Mouse (Mus musculus) MEL (cell line): Measurements from ENCODE around the gene Ten1. TPM values are rescaled to one million over a fixed set of nuclear protein-coding genes. Genes with fewer than 3 reads are reported as not detected.

Experiments used
- DNase-seq: peaks from one replicate; pipeline ENCODE4 v3.0.0; 2011; ENCODE audit warnings: low read depth, low spot score
- H3K27ac ChIP-seq: 2 replicates; pipeline ENCODE4 v1.5.1; 2012; ENCODE audit warnings: low read depth, mild to moderate bottlenecking, control low read depth, low read length, moderate library complexity; ENCODE audit not compliant: control insufficient read depth
- H3K27me3 ChIP-seq, 2 experiments: fragments of 150-350 bp in 1 of 2; sonication (generic) in 1 of 2; 2 replicates each; pipeline ENCODE4 v1.6.1; 2012; ENCODE audit warnings: low read length in 2 of 2, mild to moderate bottlenecking in 2 of 2, improper control_type of control experiment in 1 of 2, moderate library complexity in 1 of 2; ENCODE audit not compliant: insufficient read depth in 2 of 2, control insufficient read depth in 1 of 2
- H3K36me3 ChIP-seq, 2 experiments: 2 replicates each; pipeline ENCODE4 v1.6.1; 2012 to 2014; ENCODE audit warnings: low read length in 2 of 2, improper control_type of control experiment in 1 of 2, inconsistent platforms in 1 of 2, mild to moderate bottlenecking in 1 of 2; ENCODE audit not compliant: insufficient read depth in 2 of 2, control insufficient read depth in 1 of 2
- H3K4me1 ChIP-seq, 2 experiments: fragments of 150-350 bp in 1 of 2; sonication (generic) in 1 of 2; 2 replicates each; pipeline ENCODE4 v1.6.1; 2012; ENCODE audit warnings: low read length in 2 of 2, improper control_type of control experiment in 1 of 2, mild to moderate bottlenecking in 1 of 2; ENCODE audit not compliant: insufficient read depth in 2 of 2, control insufficient read depth in 1 of 2
- H3K4me3 ChIP-seq, 2 experiments: fragments of 150-350 bp in 1 of 2; sonication (generic) in 1 of 2; 2 replicates each; pipeline ENCODE4 v1.5.1; 2012; ENCODE audit warnings: low read depth in 2 of 2, low read length in 2 of 2, mild to moderate bottlenecking in 2 of 2, moderate library complexity in 2 of 2, control low read depth in 1 of 2, improper control_type of control experiment in 1 of 2; ENCODE audit not compliant: control insufficient read depth in 1 of 2, insufficient read depth in 1 of 2
- H3K79me2 ChIP-seq: 2 replicates; pipeline ENCODE4 v1.6.1; 2012; ENCODE audit warnings: mild to moderate bottlenecking, low read length, moderate library complexity; ENCODE audit not compliant: control insufficient read depth, poor library complexity, insufficient read depth
- H3K9ac ChIP-seq: 2 replicates; pipeline ENCODE4 v1.6.1; 2012; ENCODE audit warnings: low read depth, mild to moderate bottlenecking, control low read depth, low read length, moderate library complexity; ENCODE audit not compliant: control insufficient read depth, poor library complexity, severe bottlenecking
- H3K9me3 ChIP-seq: fragments of 150-350 bp; sonication (generic); replicated peaks from 2 replicates; pipeline ENCODE4 v1.6.1; 2012; ENCODE audit warnings: mild to moderate bottlenecking, low read length, improper control_type of control experiment, moderate library complexity; ENCODE audit not compliant: insufficient read depth
- BHLHE40 ChIP-seq: IDR thresholded peaks from 2 replicates; pipeline ENCODE4 v1.6.1; 2012; ENCODE audit warnings: low read depth, mild to moderate bottlenecking, inconsistent platforms, low read length, improper control_type of control experiment, borderline replicate concordance
- CHD1 ChIP-seq: IDR thresholded peaks from 2 replicates; pipeline ENCODE4 v1.6.1; 2012; ENCODE audit warnings: low read depth, mild to moderate bottlenecking, inconsistent platforms, low read length, improper control_type of control experiment
- E2F4 ChIP-seq: IDR thresholded peaks from 2 replicates; pipeline ENCODE4 v1.6.1; 2011; ENCODE audit warnings: low read depth, low read length, improper control_type of control experiment, borderline replicate concordance
- ELF1 ChIP-seq: IDR thresholded peaks from 2 replicates; pipeline ENCODE4 v1.6.1; 2014; ENCODE audit warnings: low read depth, mild to moderate bottlenecking, inconsistent platforms, low read length, improper control_type of control experiment, moderate library complexity
- GATA1 ChIP-seq: IDR thresholded peaks from 2 replicates; pipeline ENCODE4 v1.6.1; 2011; ENCODE audit warnings: low read depth, low read length, improper control_type of control experiment
- HCFC1 ChIP-seq: IDR thresholded peaks from 2 replicates; pipeline ENCODE4 v1.6.1; 2012; ENCODE audit warnings: low read depth, mild to moderate bottlenecking, inconsistent platforms, low read length, improper control_type of control experiment, moderate library complexity
- JUND ChIP-seq: IDR thresholded peaks from 2 replicates; pipeline ENCODE4 v1.6.1; 2011; ENCODE audit warnings: low read depth, mild to moderate bottlenecking, improper control_type of control experiment, low read length
- MAX ChIP-seq: IDR thresholded peaks from 2 replicates; pipeline ENCODE4 v1.6.1; 2011; ENCODE audit warnings: low read length, improper control_type of control experiment
- MYB ChIP-seq: IDR thresholded peaks from 2 replicates; pipeline ENCODE4 v1.6.1; 2011; ENCODE audit warnings: mild to moderate bottlenecking, low read depth, low read length, improper control_type of control experiment
- POLR2AphosphoS2 ChIP-seq: IDR thresholded peaks from 2 replicates; pipeline ENCODE4 v1.6.1; 2011; ENCODE audit warnings: low read length, improper control_type of control experiment
- POLR2AphosphoS5 ChIP-seq: IDR thresholded peaks from 2 replicates; pipeline ENCODE4 v1.6.1; 2012; ENCODE audit warnings: low read depth, borderline replicate concordance, mild to moderate bottlenecking, inconsistent platforms, low read length, moderate library complexity, mixed read lengths
- RAD21 ChIP-seq: IDR thresholded peaks from 2 replicates; pipeline ENCODE4 v1.6.1; 2011; ENCODE audit warnings: mild to moderate bottlenecking, low read depth, low read length, improper control_type of control experiment
- SIN3A ChIP-seq: IDR thresholded peaks from 2 replicates; pipeline ENCODE4 v1.6.1; 2012; ENCODE audit warnings: low read length, improper control_type of control experiment, inconsistent platforms
- TAL1 ChIP-seq: IDR thresholded peaks from 2 replicates; pipeline ENCODE4 v1.6.1; 2012; ENCODE audit warnings: mild to moderate bottlenecking, inconsistent platforms, low read length, moderate library complexity, mixed read lengths
- TBP ChIP-seq: IDR thresholded peaks from 2 replicates; pipeline ENCODE4 v1.8.0; 2011; ENCODE audit warnings: low read depth, low read length, improper control_type of control experiment
- UBTF ChIP-seq: IDR thresholded peaks from 2 replicates; pipeline ENCODE4 v1.6.1; 2012; ENCODE audit warnings: low read depth, mild to moderate bottlenecking, inconsistent platforms, low read length, improper control_type of control experiment, moderate library complexity, borderline replicate concordance; ENCODE audit not compliant: insufficient read depth
- USF1 ChIP-seq: IDR thresholded peaks from 2 replicates; pipeline ENCODE4 v1.6.1; 2014; ENCODE audit warnings: low read depth, mild to moderate bottlenecking, inconsistent platforms, low read length, improper control_type of control experiment, moderate library complexity
- USF2 ChIP-seq, 2 experiments: IDR thresholded peaks; 2 replicates each; pipeline ENCODE4 v1.6.1; 2011 to 2012; ENCODE audit warnings: improper control_type of control experiment in 2 of 2, low read length in 2 of 2, borderline replicate concordance in 1 of 2, inconsistent platforms in 1 of 2, low read depth in 1 of 2, mild to moderate bottlenecking in 1 of 2; ENCODE audit not compliant: insufficient read depth in 1 of 2
- ZC3H11A ChIP-seq: IDR thresholded peaks from 2 replicates; pipeline ENCODE4 v1.6.1; 2012; ENCODE audit warnings: low read depth, mild to moderate bottlenecking, inconsistent platforms, low read length, improper control_type of control experiment
- polyA plus RNA-seq, 2 experiments: library from polyadenylated mRNA; stranded (reverse) in 1 of 2; unstranded in 1 of 2; fragments of >175 nt in 1 of 2; fragments of >200 nt in 1 of 2; gene quantifications; 2 replicates each; pipeline versions ENCODE4 v1.2.1 to v1.2.4; 2012; ENCODE audit warnings: low replicate concordance in 2 of 2, low read depth in 1 of 2; ENCODE audit not compliant: insufficient read length in 2 of 2, insufficient read depth in 1 of 2, missing spikeins in 1 of 2
- total RNA-seq: library from RNA; depleted of rRNA; stranded (reverse); fragments of 300-350 nt; gene quantifications from 2 replicates; pipeline ENCODE4 v1.2.3, GENCODE M21; 2012

Ten1 gene
- total and polyA plus RNA-seq, 3 experiments, result 60.8 to 66.9 TPM; not detected in 1

GRCm38 (mm10) chr11:116197584-116197906, 1.1 kb upstream of the Ten1 start:
- H3K9me3 ChIP-seq, result no peaks in the 10 kb centered on the region
- H3K4me3 ChIP-seq, result no peak overlapping the region
- H3K27me3 ChIP-seq, result no peaks in the 10 kb centered on the region
- peaks cover 0 to 40% of the 10 kb centered on the region in 2 experiments; a peak in 2 of 4 replicates for H3K36me3 ChIP-seq
- peaks cover 8% of the 10 kb centered on the region for H3K79me2 ChIP-seq
- H3K4me1 ChIP-seq, result peaks cover 26 to 27% of the 10 kb centered on the region in 2 experiments
- TF ChIP-seq USF2 (IDR thresholded peaks at IDR 0.05; ENCODE audit: borderline replicate concordance in 1 of 2, insufficient read depth in 1 of 2, low read depth in 1 of 2, low read length in 2 of 2), result no peak
- no peak for TF ChIP-seq USF1
- no peak overlapping the region for H3K9ac ChIP-seq
- H3K27ac ChIP-seq, result no peak overlapping the region
- no peak for DNase-seq

- peaks cover 8% of the 10 kb centered on the region for H3K79me2 ChIP-seq
- peak overlapping the region; percentile 90 to 94 for H3K4me3 ChIP-seq
- DNase-seq, result peak; percentile 64
- peaks cover 0 to 40% of the 10 kb centered on the region in 2 experiments; a peak in 2 of 4 replicates for H3K36me3 ChIP-seq
- TF ChIP-seq MAX (no peak), GATA1 (no peak), BHLHE40 (no peak), POLR2AphosphoS2 (no peak), JUND (no peak), RAD21 (no peak), UBTF (no peak), USF2 (IDR thresholded peaks at IDR 0.05; ENCODE audit: borderline replicate concordance in 1 of 2, insufficient read depth in 1 of 2, low read depth in 1 of 2, low read length in 2 of 2) (no peak), SIN3A (no peak), TBP (no peak; the same call in 1 of the 2 replicates), ZC3H11A (no peak), POLR2AphosphoS5 (no peak), HCFC1 (no peak), MYB (no peak), ELF1 (no peak), CHD1 (no peak), USF1 (no peak), TAL1 (no peak), E2F4 (no peak)
- H3K27ac ChIP-seq, result peak overlapping the region; percentile 44
- H3K4me1 ChIP-seq, result peaks cover 26 to 27% of the 10 kb centered on the region in 2 experiments
- no peaks in the 10 kb centered on the region for H3K27me3 ChIP-seq
- H3K9ac ChIP-seq, result peak overlapping the region; percentile 73
- H3K9me3 ChIP-seq, result no peaks in the 10 kb centered on the region
Observed at GRCm38 (mm10) chr11:116198132-116198531, 523 bp upstream of the Ten1 start.
